Mouse (Mus musculus) cerebellum, postnatal 25 days (tissue): ENCODE results near the gene Tekt5.
A peak's percentile ranks its signal among the peaks of the same experiment; 100 is the strongest.

Source experiments
- DNase-seq, 2 experiments: peaks; one replicate each; pipeline ENCODE4 v3.0.0; 2021; ENCODE audit warnings: mixed read lengths in 2 of 2

The Tekt5 gene

GRCm38 (mm10) chr16:10377286-10377685 lies 18.0 kb downstream of the Tekt5 start:
- DNase-seq = no peak

- peak; percentile 24 to 63 for DNase-seq
These were observed 20.9 kb downstream of the Tekt5 start for GRCm38 (mm10) chr16:10374254-10375011.

GRCm38 (mm10) chr16:10372372-10372771 lies 22.9 kb downstream of the Tekt5 start:
- peak in 1 of 2 experiments; percentile 18 for DNase-seq

GRCm38 (mm10) chr16:10369996-10370395 lies 25.3 kb downstream of the Tekt5 start:
- no peak for DNase-seq

GRCm38 (mm10) chr16:10369468-10369934 lies 25.8 kb downstream of the Tekt5 start:
- peak in 1 of 2 experiments; percentile 6 for DNase-seq

- peak in 1 of 2 experiments; percentile 22 for DNase-seq
These were observed 28.8 kb downstream of the Tekt5 start for GRCm38 (mm10) chr16:10366240-10367217.

- DNase-seq = no peak
These were observed 29.5 kb downstream of the Tekt5 start for GRCm38 (mm10) chr16:10365796-10366195.

- DNase-seq = peak in 1 of 2 experiments; percentile 15
These were observed 32.2 kb downstream of the Tekt5 start for GRCm38 (mm10) chr16:10363061-10363460.

- no peak for DNase-seq
These were observed 36.0 kb downstream of the Tekt5 start for GRCm38 (mm10) chr16:10359241-10359640.

- peak in 1 of 2 experiments; percentile 29 for DNase-seq
These were observed 37.0 kb downstream of the Tekt5 start for GRCm38 (mm10) chr16:10358010-10358934.

GRCm38 (mm10) chr16:10355004-10355403 lies 40.3 kb downstream of the Tekt5 start:
- DNase-seq = peak; percentile 29 to 64

- no peak for DNase-seq
These were observed 44.1 kb downstream of the Tekt5 start for GRCm38 (mm10) chr16:10351050-10351636.

- no peak for DNase-seq
These were observed 45.4 kb downstream of the Tekt5 start for GRCm38 (mm10) chr16:10349876-10350275.

- DNase-seq = no peak
These were observed 45.9 kb downstream of the Tekt5 start for GRCm38 (mm10) chr16:10349436-10349835.

GRCm38 (mm10) chr16:10347551-10347950 lies 47.7 kb downstream of the Tekt5 start:
- DNase-seq = peak in 1 of 2 experiments; percentile 12

- no peak for DNase-seq
These were observed 54.2 kb downstream of the Tekt5 start for GRCm38 (mm10) chr16:10341110-10341509.

- DNase-seq = no peak
These were observed 55.4 kb downstream of the Tekt5 start for GRCm38 (mm10) chr16:10339930-10340329.

GRCm38 (mm10) chr16:10338601-10339000 lies 56.7 kb downstream of the Tekt5 start:
- DNase-seq = no peak

GRCm38 (mm10) chr16:10337422-10338197 lies 57.7 kb downstream of the Tekt5 start:
- no peak for DNase-seq

- no peak for DNase-seq
These were observed 58.6 kb downstream of the Tekt5 start for GRCm38 (mm10) chr16:10336454-10337421.
